ENCODE assay signal across 10 mouse cellular contexts in the genomic region with DNA sequence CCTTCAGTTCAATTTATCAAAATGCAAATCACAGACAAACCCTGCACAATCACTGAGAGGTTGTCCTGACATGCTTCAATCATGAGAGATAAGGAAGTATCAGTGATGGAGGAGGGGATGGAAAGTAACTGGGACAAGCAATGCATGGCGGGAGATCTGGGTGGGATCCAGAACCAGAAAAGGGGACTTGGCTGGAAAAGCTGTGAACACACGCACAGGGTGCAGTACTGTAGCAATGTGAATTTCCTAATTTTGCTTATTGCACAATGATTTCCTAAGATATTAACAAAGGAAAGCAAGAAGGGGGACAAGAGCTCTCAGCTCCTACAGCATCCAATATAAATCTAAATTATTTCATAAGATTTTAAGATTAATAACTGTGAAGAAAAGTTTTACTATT.
"Had no signal": no experiment of that assay in that cellular context is flagged by ENCODE, and none has a peak within 500 bp of the region (broad histone marks: within the 10 kb centered on the region; RNA-seq: fewer than 3 reads in every experiment).

No protein-coding gene starts in this region.

- H3K27ac ChIP-seq: limb, embryonic 10.5 days; liver, embryonic 15.5 days; lung, embryonic 15.5 days; neural tube, embryonic 15.5 days; stomach, postnatal 0 days had no signal

- DNase-seq: kidney, adult 8-10 months; kidney, postnatal 25 days; midbrain, embryonic 14.5 days; thymus, postnatal 4 days had no signal

- H3K4me3 ChIP-seq: limb, embryonic 10.5 days; liver, embryonic 15.5 days; lung, embryonic 15.5 days; myocyte; neural tube, embryonic 15.5 days had no signal

- H3K4me1 ChIP-seq: limb, embryonic 10.5 days; liver, embryonic 15.5 days; lung, embryonic 15.5 days had no signal
